Mouse (Mus musculus) brain, embryonic 14.5 days (tissue): ENCODE results near the gene Rho.

Experiments
- CTCF ChIP-seq: fragments of 200-500 bp; IDR thresholded peaks from 2 replicates; pipeline ENCODE4 v1.5.1; 2012; ENCODE audit warnings: inconsistent platforms, mild to moderate bottlenecking, moderate library complexity, borderline replicate concordance; ENCODE audit not compliant: insufficient read depth, insufficient read length; ENCODE audit errors: extremely low read depth
- POLR2A ChIP-seq: fragments of 200-500 bp; IDR thresholded peaks from 2 replicates; pipeline ENCODE4 v1.6.1; 2012; ENCODE audit warnings: mild to moderate bottlenecking, inconsistent platforms, borderline replicate concordance; ENCODE audit not compliant: poor library complexity, insufficient read depth, insufficient read length, severe bottlenecking; ENCODE audit errors: extremely low read depth

DNA sequence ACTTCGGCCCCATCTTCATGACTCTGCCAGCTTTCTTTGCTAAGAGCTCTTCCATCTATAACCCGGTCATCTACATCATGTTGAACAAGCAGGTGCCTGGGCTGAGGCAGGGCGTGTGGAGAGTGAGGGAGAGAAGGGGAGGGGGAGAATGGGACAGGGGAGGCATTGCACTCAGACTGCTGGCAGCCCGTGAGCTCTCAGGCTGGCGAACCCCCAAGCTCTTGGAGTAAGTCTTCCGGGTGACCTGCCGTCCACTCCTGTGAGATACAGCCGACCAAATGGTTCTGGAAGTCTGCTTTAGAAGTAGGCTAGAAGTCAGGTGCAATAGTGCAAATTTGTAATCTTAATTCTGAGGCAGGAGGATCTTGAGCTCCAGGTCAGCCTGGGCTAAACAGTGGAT, 4.0 kb downstream of the Rho start:
- TF ChIP-seq POLR2A = no peak
- no peak for TF ChIP-seq CTCF
